Mouse (Mus musculus) cortical plate, adult 2 months (tissue): Measurements from ENCODE around the gene Lrrc75a. TPM values are rescaled to one million over a fixed set of nuclear protein-coding genes. Genes with fewer than 3 reads are reported as not detected.
"Not testable (repeated sequence)": the region's sequence is repeated elsewhere in the genome, so short reads cannot be mapped to it uniquely, and the experiment has no call there.

Experiments
- H3K27ac ChIP-seq: fragments of 200-500 bp; 2 replicates; pipeline ENCODE4 v1.5.1; 2012; ENCODE audit warnings: low read length, control low read depth, inconsistent platforms; ENCODE audit not compliant: insufficient read depth
- H3K4me1 ChIP-seq: fragments of 200-500 bp; 2 replicates; pipeline ENCODE4 v1.6.1; 2011; ENCODE audit warnings: low read length; ENCODE audit not compliant: control insufficient read depth, insufficient read depth
- H3K4me3 ChIP-seq: fragments of 200-500 bp; 2 replicates; pipeline ENCODE4 v1.5.1; 2011; ENCODE audit warnings: mild to moderate bottlenecking, low read length, control low read depth; ENCODE audit not compliant: insufficient read depth
- CTCF ChIP-seq: fragments of 200-500 bp; IDR thresholded peaks from 2 replicates; pipeline ENCODE4 v1.5.1; 2011; ENCODE audit warnings: mild to moderate bottlenecking, control low read depth, low read length; ENCODE audit not compliant: insufficient read depth; ENCODE audit errors: extremely low read depth
- POLR2A ChIP-seq: fragments of 200-500 bp; IDR thresholded peaks from 2 replicates; pipeline ENCODE4 v1.6.1; 2011; ENCODE audit warnings: mild to moderate bottlenecking, low read length, control low read depth; ENCODE audit not compliant: insufficient read depth; ENCODE audit errors: extremely low read depth
- polyA plus RNA-seq: library from polyadenylated mRNA; depleted of rRNA; stranded (reverse); fragments of >200 nt; gene quantifications from 2 replicates; pipeline ENCODE4 v1.2.3, GENCODE M21; 2012

Lrrc75a gene
- polyA plus RNA-seq, 1 experiment: 22.1 TPM

DNA sequence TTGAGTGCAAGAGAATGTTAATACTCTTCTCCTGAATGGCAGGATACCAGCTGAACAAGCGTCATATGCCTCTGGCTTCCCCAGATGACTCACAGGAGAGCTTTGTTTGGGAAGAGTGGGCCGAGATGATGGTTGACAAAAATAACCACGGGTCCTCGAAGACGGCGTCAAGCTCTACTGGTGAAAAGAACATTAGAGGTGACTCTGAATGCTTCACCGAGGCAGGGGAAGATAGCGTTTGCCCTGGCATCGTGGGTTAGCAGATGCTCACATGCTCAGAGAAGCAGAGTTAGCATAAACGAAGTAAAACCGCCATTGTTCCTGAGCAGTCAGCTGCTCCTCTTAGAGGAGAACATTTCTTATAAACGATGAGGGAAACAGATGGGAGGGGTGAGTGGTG lies 21.1 kb upstream of the Lrrc75a start:
- Histone ChIP-seq H3K27ac (0 out of 2 replicates have a peak overlapping the region, but pooled peaks have one; percentile 13), H3K4me1 (peaks cover 3% of the 10 kb centered on the region; the same call in 1 of the 2 replicates), H3K4me3 (peak overlapping the region; percentile 23)
- TF ChIP-seq CTCF (no peak), POLR2A (peak; percentile 54; the same call in 1 of the 2 replicates)

DNA sequence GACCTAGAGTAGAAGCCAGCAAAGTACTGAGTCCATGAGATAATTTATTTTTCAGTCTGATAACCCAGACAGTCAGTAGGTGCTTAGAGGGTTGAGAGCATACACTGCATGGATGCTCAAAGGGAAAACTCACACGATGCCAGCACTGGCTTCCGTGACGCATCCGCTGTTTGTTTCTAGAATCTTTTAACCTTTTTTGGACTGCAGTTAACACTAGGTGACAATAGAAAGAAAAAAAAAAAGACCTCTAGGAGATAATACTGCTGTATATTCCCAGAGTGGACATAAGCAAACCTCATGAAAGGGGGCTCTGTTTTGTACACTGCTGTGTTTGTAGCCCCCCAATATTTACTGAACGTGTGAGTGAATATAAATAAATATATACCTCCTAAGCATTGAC lies 20.7 kb upstream of the Lrrc75a start:
- TF ChIP-seq POLR2A (no peak), CTCF (no peak)
- H3K4me1 ChIP-seq: peaks cover 3% of the 10 kb centered on the region; the same call in 1 of the 2 replicates
- H3K4me3 ChIP-seq: no peak overlapping the region; the same call in 1 of the 2 replicates
- no peak overlapping the region for H3K27ac ChIP-seq

DNA sequence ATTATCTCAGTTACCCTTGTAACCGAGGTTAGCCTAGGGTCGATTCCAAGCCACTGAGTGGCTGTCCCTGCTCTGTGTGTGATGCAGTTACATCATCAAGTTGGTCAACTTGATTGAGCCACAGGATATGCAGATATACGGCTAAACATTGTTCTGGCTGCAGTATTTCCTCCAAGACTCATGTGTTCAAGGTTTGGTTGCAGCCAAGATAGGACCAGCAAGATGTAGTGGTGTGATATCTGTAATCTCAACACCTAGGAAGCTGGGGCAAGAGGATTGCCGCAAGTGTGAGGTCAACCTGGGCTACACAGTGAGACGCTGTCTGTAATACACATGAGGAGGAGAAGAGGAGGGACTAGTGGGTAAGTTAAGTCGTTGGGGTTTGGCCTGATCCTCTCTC lies 15.9 kb upstream of the Lrrc75a start:
- Histone ChIP-seq H3K4me1 (no peaks in the 10 kb centered on the region), H3K27ac (no peak overlapping the region), H3K4me3 (no peak overlapping the region)
- TF ChIP-seq CTCF: no peak
- no peak for TF ChIP-seq POLR2A

DNA sequence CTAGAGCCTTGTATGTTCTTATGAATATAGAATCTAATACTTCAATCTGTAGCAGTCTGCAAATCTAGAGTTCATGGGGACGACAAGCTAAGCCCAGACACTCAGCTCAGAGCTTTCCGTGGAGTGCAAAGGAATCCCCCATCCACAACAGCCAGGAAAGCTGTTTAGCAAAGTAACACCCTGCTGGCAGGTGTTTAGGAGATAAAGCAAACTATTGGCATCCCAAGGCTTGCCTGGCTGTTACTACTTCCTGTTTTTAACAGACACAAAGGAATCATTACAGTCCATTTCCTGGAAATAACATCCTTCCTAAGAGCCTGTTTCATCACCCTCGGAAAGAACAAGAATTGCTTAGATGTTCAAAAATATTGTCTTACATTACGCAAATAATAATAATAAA lies 12.6 kb upstream of the Lrrc75a start:
- Histone ChIP-seq H3K4me3 (no peak overlapping the region), H3K4me1 (no peaks in the 10 kb centered on the region), H3K27ac (no peak overlapping the region)
- TF ChIP-seq CTCF (no peak), POLR2A (no peak)

DNA sequence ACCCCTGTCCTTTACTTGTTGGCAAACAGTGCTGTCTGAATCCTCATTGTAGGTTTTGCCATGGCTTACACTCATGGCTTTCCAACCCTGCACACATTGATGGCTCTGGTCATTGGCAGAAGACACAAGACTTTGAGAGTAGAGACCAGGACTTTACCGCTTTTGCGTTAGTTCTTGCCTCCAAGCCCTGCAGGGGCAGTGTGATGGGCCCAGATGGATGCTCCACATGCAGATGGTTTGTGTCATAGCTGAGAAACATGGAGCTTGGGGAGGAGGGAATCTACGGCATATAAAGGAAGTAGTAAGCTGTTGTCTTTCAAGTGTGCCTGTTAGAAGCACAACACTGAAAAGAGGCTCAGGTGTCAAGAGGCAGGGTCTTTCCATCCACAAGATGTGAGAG lies 3.8 kb upstream of the Lrrc75a start:
- TF ChIP-seq CTCF (no peak), POLR2A (no peak)
- Histone ChIP-seq H3K27ac (no peak overlapping the region), H3K4me3 (no peak overlapping the region), H3K4me1 (no peaks in the 10 kb centered on the region)

DNA sequence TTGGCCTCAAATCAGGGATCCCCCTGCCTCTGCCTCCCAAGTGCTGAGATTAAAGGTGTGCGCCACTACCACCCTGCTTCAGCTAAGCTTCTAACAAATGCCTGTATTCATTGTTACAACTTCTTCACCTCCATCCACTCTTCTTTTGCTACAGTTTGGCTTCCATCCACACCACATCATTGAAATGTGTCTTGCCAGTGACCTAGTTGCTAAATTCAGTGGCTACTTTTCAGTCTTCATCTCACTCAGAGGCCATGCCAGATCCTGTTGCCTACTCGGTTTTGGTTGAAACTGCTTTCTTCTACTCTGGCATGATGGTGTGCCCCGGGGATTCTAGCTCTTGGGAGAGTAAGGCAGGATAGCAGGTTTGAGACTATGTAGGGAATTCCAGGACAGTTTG lies 3.2 kb upstream of the Lrrc75a start:
- Histone ChIP-seq H3K4me3 (no peak overlapping the region), H3K4me1 (no peaks in the 10 kb centered on the region; the same call in 1 of the 2 replicates), H3K27ac (no peak overlapping the region)
- TF ChIP-seq CTCF: no peak
- TF ChIP-seq POLR2A: no peak

DNA sequence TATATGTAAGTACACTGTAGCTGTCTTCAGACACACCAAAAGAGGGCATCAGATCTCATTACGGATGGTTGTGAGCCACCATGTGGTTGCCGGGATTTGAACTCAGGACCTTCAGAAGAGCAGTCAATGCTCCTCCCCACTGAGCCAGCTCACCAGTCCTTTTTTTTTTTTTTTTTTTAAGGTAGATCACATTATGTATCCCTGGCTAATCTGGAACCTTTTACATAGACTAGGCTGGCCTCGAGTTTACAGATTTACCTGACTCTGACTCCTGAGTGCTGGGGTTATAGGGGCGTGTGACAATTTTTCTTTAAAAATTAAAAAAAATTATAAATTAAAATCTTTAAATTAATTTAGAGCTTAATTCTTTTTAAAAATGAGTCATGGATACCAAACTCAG lies 1.5 kb upstream of the Lrrc75a start:
- not testable (repeated sequence) for H3K4me1 ChIP-seq, H3K27ac ChIP-seq, H3K4me3 ChIP-seq

DNA sequence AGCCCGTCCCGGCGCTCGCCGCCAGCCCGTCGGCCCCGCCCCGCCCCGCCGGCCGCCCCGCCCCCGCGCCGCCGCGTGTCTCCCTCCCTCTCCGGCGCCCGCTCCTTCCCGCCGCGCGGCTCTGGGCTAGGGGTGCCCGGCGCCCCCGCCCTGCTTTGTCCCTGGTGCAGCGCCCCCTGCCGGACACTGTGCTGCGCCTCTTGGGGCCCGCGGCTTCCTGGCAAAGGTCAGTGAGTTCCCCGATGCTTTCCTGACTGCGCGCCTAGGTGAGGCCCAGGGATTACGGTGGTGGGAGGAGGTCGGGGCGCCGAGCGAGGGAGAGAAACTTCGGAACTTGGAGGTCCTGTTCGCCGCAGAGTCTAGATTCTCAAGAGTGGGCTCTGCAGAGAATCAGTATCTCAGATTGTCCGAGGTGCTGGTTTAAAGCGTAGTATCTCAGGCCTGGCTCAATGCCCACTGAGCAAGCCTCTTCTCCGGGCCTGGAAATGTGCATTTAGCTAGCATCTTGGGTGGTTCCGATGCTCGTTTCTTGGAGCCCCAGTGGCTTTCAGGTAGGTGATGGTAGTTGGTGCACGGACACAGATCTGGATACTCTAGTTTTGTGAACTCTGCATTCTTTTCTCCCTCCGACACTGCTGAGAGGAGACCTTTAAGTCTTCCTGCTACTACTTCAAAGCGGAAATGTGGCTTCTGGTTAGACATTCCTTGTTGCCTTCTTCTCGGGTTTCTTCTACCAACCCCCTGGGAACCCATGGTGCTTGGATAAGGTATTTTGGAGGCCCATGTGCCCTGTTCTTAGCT lies 468 bp upstream of the Lrrc75a start, which contains the start of gene Mmgt2:
Gene Mmgt2 (plus strand): TSS at position 74 of the 801 bp plus-strand sequence.
- H3K4me3 ChIP-seq: peak within 1 kb of the TSS; percentile 68
- H3K27ac ChIP-seq: peak within 1 kb of the TSS; percentile 21; the same call in 1 of the 2 replicates
- TF ChIP-seq CTCF: 0 out of 2 replicates have a peak, but pooled peaks have one; percentile 28
- no peak for TF ChIP-seq POLR2A
- H3K4me1 ChIP-seq: peaks cover 9% of the 10 kb centered on the region

DNA sequence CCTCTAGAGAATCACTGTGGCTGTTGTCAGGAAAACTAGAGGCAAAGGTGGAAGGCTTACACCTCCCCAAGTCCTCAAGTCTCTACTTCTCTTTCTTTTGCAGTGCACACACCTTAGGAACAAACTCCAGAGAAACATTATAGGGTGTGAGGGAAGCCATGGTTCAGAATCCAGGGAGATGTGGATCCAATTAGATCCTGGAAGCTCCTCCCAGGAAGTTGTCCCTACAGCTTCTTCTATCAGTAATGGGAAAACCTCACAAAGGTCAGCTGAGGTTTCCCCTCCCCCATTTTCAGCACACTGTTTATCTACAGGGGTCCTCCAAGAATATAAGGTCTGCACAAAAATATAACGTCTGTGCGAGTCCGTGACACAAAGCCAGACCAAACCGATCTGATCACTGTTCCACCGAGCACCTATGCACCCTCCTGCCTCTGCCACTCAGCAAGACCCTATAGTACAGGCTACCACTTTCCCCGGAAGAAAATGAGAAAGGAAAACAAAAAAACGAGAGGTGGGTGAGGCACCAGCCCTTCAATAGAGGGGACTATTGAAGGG lies 1.3 kb downstream of the Lrrc75a start:
- no peak overlapping the region; the same call in 1 of the 2 replicates for H3K27ac ChIP-seq
- H3K4me1 ChIP-seq: peaks cover 13% of the 10 kb centered on the region
- H3K4me3 ChIP-seq: peak overlapping the region; percentile 68
- TF ChIP-seq CTCF (no peak), POLR2A (no peak)

DNA sequence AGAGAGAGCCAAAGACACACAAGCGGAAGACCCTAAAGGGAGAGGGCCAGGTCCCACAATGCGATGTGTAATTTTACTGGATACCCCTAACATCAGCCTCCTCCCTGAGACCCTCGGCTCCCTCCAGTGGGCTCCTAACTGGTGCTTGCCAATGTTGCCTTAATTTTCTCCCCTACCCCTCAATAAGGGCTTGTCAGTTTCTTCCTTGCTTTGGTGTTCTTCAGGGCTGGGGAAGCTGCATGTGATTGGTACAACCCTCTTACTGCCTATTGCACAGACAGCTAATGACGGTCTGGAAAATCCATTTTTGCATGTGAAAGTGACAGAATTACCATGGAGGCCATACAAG lies 1.9 kb downstream of the Lrrc75a start:
- Histone ChIP-seq H3K27ac (0 out of 2 replicates have a peak overlapping the region, but pooled peaks have one; percentile 32), H3K4me3 (peak overlapping the region; percentile 29), H3K4me1 (peaks cover 13% of the 10 kb centered on the region)
- TF ChIP-seq CTCF: no peak
- no peak for TF ChIP-seq POLR2A
